Mouse (Mus musculus) liver, embryonic 14.5 days (tissue): ENCODE data around the gene Tubb3. TPM values are rescaled to one million over a fixed set of nuclear protein-coding genes. Genes with fewer than 3 reads are reported as not detected.

ENCODE experiments used
- ATAC-seq: fragments of 200-750 bp; cut with Nextera tagmentation; 2 replicates; pipeline ENCODE4 v1.8.0; 2017; ENCODE audit warnings: moderate number of reproducible peaks, mild to moderate bottlenecking, moderate library complexity; ENCODE audit not compliant: insufficient read depth
- DNase-seq, 3 experiments: peaks; one replicate each; pipeline ENCODE4 v3.0.0-alpha.2; 2012 to 2013; ENCODE audit warnings: low read depth in 3 of 3, low spot score in 3 of 3
- H3K27ac ChIP-seq: fragments of 300-500 bp; sonication (generic); 2 replicates; pipeline ENCODE4 v1.5.1; 2014; ENCODE audit warnings: moderate library complexity, mild to moderate bottlenecking, control low read depth, inconsistent platforms
- H3K27me3 ChIP-seq: fragments of 300-500 bp; sonication (generic); 2 replicates; pipeline ENCODE4 v1.6.1; 2014; ENCODE audit warnings: mild to moderate bottlenecking, low read length, moderate library complexity; ENCODE audit not compliant: control insufficient read depth, insufficient read depth
- H3K36me3 ChIP-seq: fragments of 300-500 bp; sonication (generic); replicated peaks from 2 replicates; pipeline ENCODE4 v1.6.1; 2014; ENCODE audit warnings: low read depth; ENCODE audit not compliant: control insufficient read depth, insufficient read depth
- H3K4me1 ChIP-seq, 2 experiments: fragments of 200-500 bp in 1 of 2; fragments of 300-500 bp in 1 of 2; sonication (generic) in 1 of 2; replicated peaks; 2 replicates each; pipeline ENCODE4 v1.6.1; 2012 to 2014; ENCODE audit warnings: antibody characterized with exemption in 1 of 2, inconsistent platforms in 1 of 2, low read length in 1 of 2; ENCODE audit not compliant: control insufficient read depth in 2 of 2, insufficient read depth in 2 of 2
- H3K4me2 ChIP-seq: fragments of 300-500 bp; sonication (generic); 2 replicates; pipeline ENCODE4 v1.6.1; 2014; ENCODE audit warnings: low read depth, mild to moderate bottlenecking, control low read depth, moderate library complexity
- H3K4me3 ChIP-seq, 2 experiments: fragments of 200-500 bp in 1 of 2; fragments of 300-500 bp in 1 of 2; sonication (generic) in 1 of 2; 2 replicates each; pipeline ENCODE4 v1.5.1; 2012 to 2014; ENCODE audit warnings: low read depth in 2 of 2, low read length in 2 of 2, mild to moderate bottlenecking in 2 of 2, control low read depth in 1 of 2, inconsistent platforms in 1 of 2, moderate library complexity in 1 of 2; ENCODE audit not compliant: insufficient read depth in 1 of 2
- H3K9ac ChIP-seq: fragments of 300-500 bp; sonication (generic); replicated peaks from 2 replicates; pipeline ENCODE4 v1.6.1; 2014; ENCODE audit warnings: mild to moderate bottlenecking, control low read depth, moderate library complexity
- H3K9me3 ChIP-seq: fragments of 300-500 bp; sonication (generic); 2 replicates; pipeline ENCODE4 v1.6.1; 2016; ENCODE audit warnings: low read length, mixed read lengths; ENCODE audit not compliant: control insufficient read depth
- CTCF ChIP-seq: IDR thresholded peaks from 2 replicates; pipeline ENCODE4 v1.5.1; 2016; ENCODE audit warnings: antibody characterized with exemption, low read depth, control low read depth
- EP300 ChIP-seq: IDR thresholded peaks from 2 replicates; pipeline ENCODE4 v1.6.1; 2016; ENCODE audit warnings: antibody characterized with exemption, low read depth
- WGBS: fragments of 180-500 bp; shearing (Covaris S2); extraction: QIAGEN DNeasy Blood & Tissue Kit; methylation state at CpG from one replicate; pipeline ENCODE4 v1.1.7; 2014; ENCODE audit not compliant: insufficient replicate concordance; 5-methylcytosine and 5-hydroxymethylcytosine counted together
- polyA plus RNA-seq, 2 experiments: library from polyadenylated mRNA; depleted of rRNA in 1 of 2; stranded (reverse) in 1 of 2; unstranded in 1 of 2; fragments of >200 nt; fragmentation: Nextera tagmentation in 1 of 2; extraction: Ambion mirVana in 1 of 2; gene quantifications; 2 replicates each; pipeline versions ENCODE4 v1.2.1 to v1.2.3; 2012 to 2014

Tubb3 gene
- polyA plus RNA-seq, 2 experiments: 0.42 to 0.70 TPM

- no peaks in the 10 kb centered on the region for H3K27me3 ChIP-seq
- no peak for DNase-seq
These were observed 10.1 kb downstream of the Tubb3 start for GRCm38 (mm10) chr8:123421325-123421724.

GRCm38 (mm10) chr8:123422056-123422780 lies 11.0 kb downstream of the Tubb3 start:
- WGBS: 4% methylated on average over 17 of the region's 17 CpGs
- peak; percentile 81 for TF ChIP-seq CTCF
- TF ChIP-seq EP300: no peak
- Histone ChIP-seq H3K9me3 (peaks cover 6% of the 10 kb centered on the region), H3K9ac (no peak overlapping the region; the same call in 1 of the 2 replicates), H3K27ac (no peak overlapping the region), H3K4me3 (peak overlapping the region; percentile 7 to 15; a peak in 2 of 4 replicates), H3K4me2 (peak overlapping the region; percentile 62), H3K36me3 (no peaks in the 10 kb centered on the region), H3K27me3 (no peaks in the 10 kb centered on the region), H3K4me1 (peaks cover 0 to 1% of the 10 kb centered on the region in 2 experiments; a peak in 2 of 4 replicates)
- ATAC-seq (0 out of 2 replicates have a peak, but pooled peaks have one; percentile 31), DNase-seq (no peak)

More at GRCm38 (mm10) chr8:123421325-123421724, 10.1 kb downstream of the Tubb3 start:
- WGBS: 80% methylated on average over 19 of the region's 19 CpGs
- H3K36me3 ChIP-seq: no peaks in the 10 kb centered on the region
- no peak overlapping the region for H3K27ac ChIP-seq
- H3K9ac ChIP-seq: no peak overlapping the region
- H3K4me1 ChIP-seq: peaks cover 0 to 7% of the 10 kb centered on the region in 2 experiments; a peak in 2 of 4 replicates
- no peak overlapping the region for H3K4me2 ChIP-seq
- H3K9me3 ChIP-seq: no peaks in the 10 kb centered on the region; the same call in 1 of the 2 replicates
- H3K4me3 ChIP-seq: no peak overlapping the region
- TF ChIP-seq CTCF (no peak), EP300 (no peak)
- no peak for ATAC-seq

GRCm38 (mm10) chr8:123422781-123423159 lies 11.5 kb downstream of the Tubb3 start:
- ATAC-seq: no peak
- peaks cover 12% of the 10 kb centered on the region for H3K9me3 ChIP-seq
- no peak overlapping the region for H3K4me2 ChIP-seq
- no peak overlapping the region for H3K9ac ChIP-seq
- no peaks in the 10 kb centered on the region for H3K27me3 ChIP-seq
- no peak overlapping the region for H3K4me3 ChIP-seq
- no peak for TF ChIP-seq CTCF
- no peak for TF ChIP-seq EP300
- H3K4me1 ChIP-seq: no peaks in the 10 kb centered on the region; a peak in 1 of 4 replicates
- no peak overlapping the region for H3K27ac ChIP-seq
- WGBS: 5% methylated on average over 3 of the region's 3 CpGs
- no peak for DNase-seq
- no peaks in the 10 kb centered on the region for H3K36me3 ChIP-seq

GRCm38 (mm10) chr8:123423441-123423840 lies 12.2 kb downstream of the Tubb3 start, which contains the start of gene Def8:
Gene Def8, plus strand, starts transcription at chr8:123423527.
- no peak for DNase-seq
- 59% methylated on average over 7 of the region's 7 CpGs for WGBS
- no peak within 1 kb of the TSS for H3K9ac ChIP-seq

More at GRCm38 (mm10) chr8:123423441-123423840, 12.2 kb downstream of the Tubb3 start, which contains the start of gene Def8:
- no peaks in the 10 kb centered on the region for H3K27me3 ChIP-seq
- no peak for ATAC-seq
- no peak for TF ChIP-seq CTCF
- no peak for TF ChIP-seq EP300
- H3K27ac ChIP-seq: no peak within 1 kb of the TSS
- peak within 1 kb of the TSS; percentile 62 for H3K4me2 ChIP-seq
- H3K9me3 ChIP-seq: peaks cover 19% of the 10 kb centered on the region
- H3K4me3 ChIP-seq: peak within 1 kb of the TSS; percentile 7 to 15; a peak in 2 of 4 replicates
- H3K36me3 ChIP-seq: no peaks in the 10 kb centered on the region
- H3K4me1 ChIP-seq: no peaks in the 10 kb centered on the region; a peak in 1 of 4 replicates
